Mouse (Mus musculus): ENCODE measurements at regions not wholly inside any gene's neighbourhood (a gene's known extent, or its start where the extent isn't known, plus 50 kb on each side); places are given as distances from the start of the nearest gene placed in this dataset.

DNA sequence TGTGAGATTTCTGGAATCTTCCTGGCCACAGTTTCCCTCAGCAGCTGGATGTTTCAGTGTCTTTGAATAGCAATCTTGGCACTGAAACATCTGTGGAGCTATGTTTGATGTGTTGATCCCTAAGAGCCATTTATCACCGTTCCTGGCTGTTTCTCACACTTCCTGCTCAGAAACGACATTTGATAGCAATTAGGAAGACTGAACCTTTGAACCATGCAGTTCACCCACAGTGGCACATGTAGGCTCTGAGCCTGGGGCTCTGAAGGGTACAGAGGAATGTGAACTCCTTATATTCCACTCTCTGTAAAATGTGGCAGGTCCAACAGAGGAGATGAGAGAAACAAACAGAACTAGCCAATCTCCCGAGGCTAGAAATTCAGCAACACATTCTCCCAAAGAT, 333.4 kb downstream of the Rnd3 start:
- Histone ChIP-seq H3K4me1 (ENCODE audit: control insufficient read depth, insufficient read depth, low read length) (peaks cover under 1% of the 10 kb centered on the region; the same call in 1 of the 2 replicates), H3K4me3 (replicated peaks; ENCODE audit: extremely low read depth, low read depth, low read length) (no peak overlapping the region)
- 25% methylated on average over 3 of the region's 3 CpGs for WGBS
- TF ChIP-seq POLR2A (IDR thresholded peaks at IDR 0.05; ENCODE audit: borderline replicate concordance, extremely low read depth, low read depth, low read length) (no peak), CTCF (IDR thresholded peaks at IDR 0.05; ENCODE audit: insufficient read depth, low read length) (no peak)
- no peak for DNase-seq

DNA sequence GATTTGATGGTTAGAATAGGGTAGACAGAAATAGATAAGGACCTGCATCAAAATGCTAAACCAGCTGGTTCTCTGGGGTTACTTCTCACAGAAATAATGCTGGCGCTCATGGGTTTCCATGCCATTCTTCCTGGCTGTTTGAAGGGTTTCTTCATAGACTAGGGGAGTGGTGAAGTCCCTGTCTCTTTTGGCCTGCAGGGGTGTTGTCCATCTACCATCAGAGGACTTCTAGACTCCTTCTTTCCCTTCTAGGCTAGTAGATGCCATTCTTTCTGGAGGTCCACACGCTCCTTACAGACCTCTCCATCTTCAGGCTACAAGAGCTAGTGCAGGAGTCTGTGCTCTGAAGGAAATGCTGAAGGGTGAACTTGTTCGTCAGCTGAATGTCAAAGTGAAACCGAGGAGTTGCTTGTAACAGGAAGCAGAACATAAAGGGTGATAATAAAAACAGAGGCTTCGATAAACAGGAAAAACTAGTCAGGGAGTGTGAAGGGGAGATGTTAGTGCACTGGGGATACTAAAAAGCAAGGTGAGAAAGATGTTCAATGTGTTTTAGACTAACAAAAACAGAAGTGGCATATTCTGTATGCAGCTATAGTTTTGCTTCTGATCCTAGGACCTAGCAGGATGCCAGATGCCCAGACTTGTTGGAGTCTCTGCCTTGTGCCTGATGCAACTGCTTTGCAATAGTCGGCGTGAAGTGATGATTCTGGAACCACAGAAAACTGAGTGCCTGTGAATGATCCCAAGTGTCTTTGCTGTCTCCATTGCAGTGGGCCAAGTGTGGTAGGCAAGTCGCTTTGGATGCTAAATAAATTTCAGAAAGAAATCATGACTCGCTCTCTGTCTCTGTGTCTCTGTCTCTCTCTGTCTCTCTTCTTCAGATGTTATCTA, 335.1 kb downstream of the Rnd3 start:
- Histone ChIP-seq H3K4me3 (replicated peaks; ENCODE audit: extremely low read depth, low read depth, low read length) (no peak overlapping the region), H3K4me1 (ENCODE audit: control insufficient read depth, insufficient read depth, low read length) (peaks cover 2% of the 10 kb centered on the region; the same call in 1 of the 2 replicates)
- TF ChIP-seq POLR2A (IDR thresholded peaks at IDR 0.05; ENCODE audit: borderline replicate concordance, extremely low read depth, low read depth, low read length): no peak
- TF ChIP-seq CTCF (IDR thresholded peaks at IDR 0.05; ENCODE audit: insufficient read depth, low read length): no peak
- no peak for DNase-seq
- WGBS: 56% methylated on average over 9 of the region's 9 CpGs

DNA sequence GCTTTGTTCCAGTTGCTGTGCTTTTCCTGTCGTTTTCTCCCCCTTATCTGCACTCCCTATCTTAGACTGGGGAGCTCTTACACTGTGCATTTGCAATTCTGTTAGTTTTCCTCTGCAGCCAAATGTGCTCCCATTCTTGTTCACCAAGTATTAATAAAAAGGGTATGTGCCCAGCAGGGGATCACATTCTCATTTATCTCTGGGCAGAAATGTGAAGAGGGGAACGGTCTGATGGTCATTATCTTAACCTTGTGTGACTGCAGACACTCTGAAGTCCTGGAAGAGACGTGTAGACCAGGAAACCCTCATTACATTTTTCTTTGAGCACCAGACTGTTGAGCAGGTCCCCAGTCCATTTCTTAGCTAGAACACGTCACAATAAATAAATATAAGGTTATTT, 336.6 kb downstream of the Rnd3 start:
- WGBS: 59% methylated on average over 4 of the region's 4 CpGs

DNA sequence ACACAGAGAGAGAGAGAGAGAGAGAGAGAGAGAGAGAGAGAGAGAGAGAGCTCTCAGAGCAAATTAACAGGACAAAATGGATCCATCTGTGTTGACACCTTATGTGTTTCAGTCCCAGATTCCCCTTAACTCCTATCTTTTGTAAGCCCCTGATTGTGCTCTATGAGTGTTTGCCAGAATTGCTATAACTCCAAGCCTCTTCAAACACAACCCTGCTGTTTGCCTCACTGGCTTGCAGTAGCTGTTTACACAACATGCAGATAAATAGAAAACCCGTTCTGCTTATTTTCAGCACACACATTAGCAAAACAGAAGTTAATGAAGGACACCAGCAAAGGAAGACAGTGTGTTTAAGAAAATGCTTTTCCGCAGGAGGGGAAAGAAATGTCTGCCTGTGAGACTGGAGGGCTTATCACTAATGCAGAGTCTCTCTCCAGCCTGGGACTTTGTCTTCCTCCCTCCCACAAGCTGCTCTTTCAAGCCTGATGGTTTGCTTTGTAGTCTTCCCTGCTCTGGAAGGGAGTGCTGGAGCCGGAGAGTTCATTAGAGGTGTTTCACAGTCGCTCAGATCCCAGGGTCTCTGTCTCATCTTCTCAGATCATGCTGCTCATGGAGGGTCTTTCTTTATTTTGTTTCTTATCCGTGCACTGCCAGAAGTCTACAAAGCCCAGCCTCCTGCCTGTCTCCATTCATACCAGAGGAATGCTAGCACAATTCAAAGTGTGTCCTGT, 338.4 kb downstream of the Rnd3 start:
- WGBS: 37% methylated on average over 5 of the region's 5 CpGs
- Histone ChIP-seq H3K4me3 (replicated peaks; ENCODE audit: extremely low read depth, low read depth, low read length) (no peak overlapping the region), H3K4me1 (ENCODE audit: control insufficient read depth, insufficient read depth, low read length) (peaks cover 2% of the 10 kb centered on the region; the same call in 1 of the 2 replicates)
- TF ChIP-seq CTCF (IDR thresholded peaks at IDR 0.05; ENCODE audit: insufficient read depth, low read length) (no peak), POLR2A (IDR thresholded peaks at IDR 0.05; ENCODE audit: borderline replicate concordance, extremely low read depth, low read depth, low read length) (no peak)
- no peak for DNase-seq

More for the DNA sequence above, 336.6 kb downstream of the Rnd3 start:
- DNase-seq: no peak
- no peak overlapping the region for H3K4me3 ChIP-seq (replicated peaks; ENCODE audit: extremely low read depth, low read depth, low read length)
- TF ChIP-seq POLR2A (IDR thresholded peaks at IDR 0.05; ENCODE audit: borderline replicate concordance, extremely low read depth, low read depth, low read length) (no peak), CTCF (IDR thresholded peaks at IDR 0.05; ENCODE audit: insufficient read depth, low read length) (no peak)
- H3K4me1 ChIP-seq (ENCODE audit: control insufficient read depth, insufficient read depth, low read length): peaks cover 2% of the 10 kb centered on the region; the same call in 1 of the 2 replicates

DNA sequence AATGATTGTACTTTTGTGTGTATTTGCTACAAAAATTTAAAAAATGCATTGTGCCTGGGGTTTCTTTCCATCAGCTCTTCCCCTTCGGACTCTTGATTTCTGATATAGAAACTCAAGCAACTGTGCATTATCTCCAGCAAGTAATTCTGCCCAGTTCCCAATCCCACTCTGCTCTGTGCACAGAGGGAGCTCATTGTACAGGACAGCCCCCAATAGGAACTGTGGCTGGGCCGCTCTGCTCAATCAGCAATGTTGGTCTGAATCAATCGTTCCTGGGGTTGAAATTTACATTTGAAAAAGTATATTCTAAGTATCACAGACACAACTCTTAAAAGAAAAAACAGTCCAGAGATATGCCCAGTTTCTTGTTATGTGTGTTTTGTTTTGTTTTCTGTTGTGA, 339.1 kb downstream of the Rnd3 start:
- no peak overlapping the region for H3K4me3 ChIP-seq (replicated peaks; ENCODE audit: extremely low read depth, low read depth, low read length)
- no peak for TF ChIP-seq POLR2A (IDR thresholded peaks at IDR 0.05; ENCODE audit: borderline replicate concordance, extremely low read depth, low read depth, low read length)
- TF ChIP-seq CTCF (IDR thresholded peaks at IDR 0.05; ENCODE audit: insufficient read depth, low read length): no peak
- 72% methylated on average over 3 of the region's 3 CpGs for WGBS

DNA sequence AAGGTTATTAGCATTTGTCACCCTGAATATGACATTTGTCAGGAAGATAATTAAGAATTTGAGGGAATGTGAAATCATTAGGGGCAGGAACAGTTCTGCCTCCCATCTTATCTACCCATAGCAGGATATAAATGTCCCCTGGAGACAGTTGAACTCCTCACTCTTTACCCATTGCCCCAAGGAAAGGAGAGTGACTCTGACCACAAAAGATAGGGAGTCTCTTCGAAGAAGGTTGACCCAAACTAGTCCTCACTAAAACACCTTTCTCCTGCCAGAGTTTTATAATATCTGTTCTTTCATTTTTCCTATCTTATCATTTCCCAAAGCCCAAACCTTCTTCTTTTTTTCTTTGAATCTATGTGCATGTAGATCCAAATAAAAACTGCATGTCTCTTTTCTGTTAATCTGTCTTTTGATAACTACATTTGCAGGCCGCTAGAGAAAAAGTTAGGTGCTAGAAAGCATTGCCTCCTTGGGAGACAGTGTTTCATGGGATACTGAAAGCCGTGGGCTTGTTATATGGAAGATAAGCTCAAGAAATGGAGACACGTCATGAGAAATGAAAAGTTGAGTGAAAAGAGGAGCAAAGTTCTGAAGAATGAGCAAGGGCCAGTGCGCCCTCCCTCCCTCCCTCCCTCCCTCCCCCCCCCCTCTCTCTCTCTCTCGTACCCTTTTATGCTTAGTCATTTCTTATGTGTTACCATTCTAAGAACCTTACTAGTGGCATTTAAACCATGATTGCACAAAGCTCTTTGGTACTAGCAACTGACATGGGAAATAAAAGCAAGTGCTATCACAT, 341.6 kb downstream of the Rnd3 start:
- Histone ChIP-seq H3K4me3 (replicated peaks; ENCODE audit: extremely low read depth, low read depth, low read length) (no peak overlapping the region), H3K4me1 (ENCODE audit: control insufficient read depth, insufficient read depth, low read length) (peaks cover 2% of the 10 kb centered on the region; the same call in 1 of the 2 replicates)
- WGBS: 83% methylated on average over 6 of the region's 6 CpGs
- no peak for DNase-seq
- TF ChIP-seq POLR2A (IDR thresholded peaks at IDR 0.05; ENCODE audit: borderline replicate concordance, extremely low read depth, low read depth, low read length) (no peak), CTCF (IDR thresholded peaks at IDR 0.05; ENCODE audit: insufficient read depth, low read length) (no peak)

More for the DNA sequence above, 339.1 kb downstream of the Rnd3 start:
- peaks cover 2% of the 10 kb centered on the region; the same call in 1 of the 2 replicates for H3K4me1 ChIP-seq (ENCODE audit: control insufficient read depth, insufficient read depth, low read length)
- no peak for DNase-seq

DNA sequence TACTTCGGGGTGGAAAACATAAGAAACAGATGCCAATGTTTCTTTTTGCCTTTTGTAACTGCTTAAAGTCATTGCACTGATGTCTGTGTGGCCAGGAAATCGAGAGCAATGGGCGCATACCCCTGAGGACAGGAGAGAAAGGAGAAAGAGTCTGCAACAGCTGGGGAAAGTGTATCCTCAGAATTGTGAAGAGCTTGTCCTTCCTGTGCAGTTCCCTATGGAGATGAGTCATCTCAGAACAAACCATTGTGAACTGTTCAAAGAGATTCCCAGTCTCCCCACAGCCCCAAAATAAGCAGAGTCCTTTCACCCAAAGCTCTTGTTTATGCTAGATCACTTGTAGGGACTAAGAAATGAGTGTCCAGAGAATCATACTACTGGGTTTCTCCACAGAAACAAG, 343.3 kb downstream of the Rnd3 start:
- WGBS: 78% methylated on average over 3 of the region's 3 CpGs
- H3K4me3 ChIP-seq (replicated peaks; ENCODE audit: extremely low read depth, low read depth, low read length): no peak overlapping the region
- TF ChIP-seq CTCF (IDR thresholded peaks at IDR 0.05; ENCODE audit: insufficient read depth, low read length) (no peak), POLR2A (IDR thresholded peaks at IDR 0.05; ENCODE audit: borderline replicate concordance, extremely low read depth, low read depth, low read length) (no peak)
- DNase-seq: no peak
- H3K4me1 ChIP-seq (ENCODE audit: control insufficient read depth, insufficient read depth, low read length): peaks cover 2% of the 10 kb centered on the region; the same call in 1 of the 2 replicates

DNA sequence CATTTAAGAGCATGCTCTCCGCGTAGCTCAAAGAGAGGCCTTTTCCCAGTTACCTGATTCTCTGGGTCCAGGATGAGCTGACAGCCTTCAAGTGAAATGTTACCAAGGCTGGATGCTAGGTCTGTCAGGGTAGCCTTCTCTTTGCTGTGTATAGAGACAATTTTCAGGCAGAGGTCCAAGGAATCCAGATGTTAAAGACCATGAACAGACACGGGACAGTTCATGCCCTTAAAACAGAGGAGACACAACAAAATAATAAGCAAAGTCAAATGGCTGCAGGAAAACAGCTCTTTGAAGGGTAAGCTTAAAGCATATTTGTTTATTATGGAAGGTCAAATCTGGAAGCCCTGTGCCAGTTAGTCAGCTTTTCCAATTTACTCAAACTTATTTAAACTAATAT, 352.8 kb downstream of the Rnd3 start:
- WGBS: 65% methylated on average over 3 of the region's 3 CpGs

DNA sequence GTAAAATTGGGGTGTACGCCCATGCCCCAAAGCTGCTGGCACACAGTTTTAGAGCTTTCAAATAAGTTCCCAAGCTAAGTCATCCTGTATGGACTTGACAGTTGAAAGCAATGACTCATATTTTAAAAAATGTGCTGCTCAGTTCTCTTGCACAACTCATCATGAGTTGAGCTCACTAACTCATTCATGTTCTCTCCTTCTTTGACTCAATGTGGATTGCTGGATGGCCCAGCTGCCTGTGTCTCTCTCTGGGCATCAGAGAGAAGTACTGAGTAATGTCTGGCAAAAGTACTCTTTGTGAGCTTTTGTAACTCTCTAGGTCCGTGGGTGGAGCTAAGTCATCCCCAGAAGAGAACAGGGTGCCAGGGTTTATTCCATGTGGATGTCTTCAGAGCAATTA, 355.3 kb downstream of the Rnd3 start:
- Histone ChIP-seq H3K4me1 (ENCODE audit: control insufficient read depth, insufficient read depth, low read length) (peaks cover 2% of the 10 kb centered on the region), H3K4me3 (replicated peaks; ENCODE audit: extremely low read depth, low read depth, low read length) (no peak overlapping the region)
- TF ChIP-seq POLR2A (IDR thresholded peaks at IDR 0.05; ENCODE audit: borderline replicate concordance, extremely low read depth, low read depth, low read length) (no peak), CTCF (IDR thresholded peaks at IDR 0.05; ENCODE audit: insufficient read depth, low read length) (no peak)
- no peak for DNase-seq
- WGBS: 64% methylated on average over 2 of the region's 2 CpGs

More for the DNA sequence above, 352.8 kb downstream of the Rnd3 start:
- Histone ChIP-seq H3K4me3 (replicated peaks; ENCODE audit: extremely low read depth, low read depth, low read length) (no peak overlapping the region), H3K4me1 (ENCODE audit: control insufficient read depth, insufficient read depth, low read length) (no peaks in the 10 kb centered on the region)
- TF ChIP-seq POLR2A (IDR thresholded peaks at IDR 0.05; ENCODE audit: borderline replicate concordance, extremely low read depth, low read depth, low read length) (no peak), CTCF (IDR thresholded peaks at IDR 0.05; ENCODE audit: insufficient read depth, low read length) (no peak)
- no peak for DNase-seq

Measured in lung, adult 2 months (tissue).